ENCODE assay signal across 8 mouse cellular contexts in genomic region chr7:79535251-79536111, GRCm38 (mm10).
DNase-seq lines count a peak whose midpoint lies in the region; ATAC-seq and TF ChIP-seq lines count a peak whose summit lies in the region.
"Had no signal": no experiment of that assay in that cellular context is flagged by ENCODE, and none has a peak within 500 bp of the region (broad histone marks: within the 10 kb centered on the region; RNA-seq: fewer than 3 reads in every experiment).

No protein-coding gene starts in this region.

- TF ChIP-seq CTCF in lung, embryonic 14.5 days (IDR thresholded peaks at IDR 0.05; ENCODE audit: low read depth), result no peak
- TF ChIP-seq CTCF in lung, adult 2 months (IDR thresholded peaks at IDR 0.05; ENCODE audit: insufficient read depth, low read length), result no peak

- no peaks in the 10 kb centered on the region for H3K9me3 ChIP-seq in lung, embryonic 14.5 days (ENCODE audit: low read depth, low read length)
- H3K9me3 ChIP-seq in heart, embryonic 12.5 days (replicated peaks), result no peaks in the 10 kb centered on the region
- H3K9me3 ChIP-seq in midbrain, embryonic 16.5 days (replicated peaks; ENCODE audit: control insufficient read depth, low read length, poor library complexity, severe bottlenecking), result no peaks in the 10 kb centered on the region
- H3K9me3 ChIP-seq: megakaryocyte, embryonic 14.5 days had no signal

- TF ChIP-seq POLR2A in lung, adult 2 months (IDR thresholded peaks at IDR 0.05; ENCODE audit: borderline replicate concordance, extremely low read depth, low read depth, low read length), result no peak

- peak; percentile 24; the same call in 1 of the 2 replicates for ATAC-seq in lung, embryonic 14.5 days (ENCODE audit: insufficient read depth)
- ATAC-seq in heart, embryonic 12.5 days (ENCODE audit: insufficient number of reproducible peaks, low FRiP score), result peak; percentile 29
- peak; percentile 69 for ATAC-seq in midbrain, embryonic 16.5 days

- no peak overlapping the region for H3K9ac ChIP-seq in lung, embryonic 14.5 days
- H3K9ac ChIP-seq in heart, embryonic 12.5 days, result 0 out of 2 replicates have a peak overlapping the region, but pooled peaks have one; percentile 18
- H3K9ac ChIP-seq in midbrain, embryonic 16.5 days (ENCODE audit: low read depth, low read length), result peak overlapping the region; percentile 68

- no peaks in the 10 kb centered on the region for H3K36me3 ChIP-seq in lung, embryonic 14.5 days (ENCODE audit: insufficient read depth)
- H3K36me3 ChIP-seq in heart, embryonic 12.5 days, result no peaks in the 10 kb centered on the region
- no peaks in the 10 kb centered on the region for H3K36me3 ChIP-seq in midbrain, embryonic 16.5 days (ENCODE audit: control insufficient read depth, insufficient read depth, low read length)

- H3K4me2 ChIP-seq in lung, embryonic 14.5 days, result peak overlapping the region; percentile 58
- peak overlapping the region; percentile 69 for H3K4me2 ChIP-seq in heart, embryonic 12.5 days
- peak overlapping the region; percentile 85 for H3K4me2 ChIP-seq in midbrain, embryonic 16.5 days (ENCODE audit: low read length)

- no peaks in the 10 kb centered on the region for H3K4me1 ChIP-seq in lung, embryonic 14.5 days (ENCODE audit: insufficient read depth)
- no peaks in the 10 kb centered on the region for H3K4me1 ChIP-seq in lung, adult 2 months (ENCODE audit: control insufficient read depth, insufficient read depth, low read length)
- H3K4me1 ChIP-seq in heart, embryonic 12.5 days (replicated peaks), result peaks cover 19% of the 10 kb centered on the region
- H3K4me1 ChIP-seq in midbrain, embryonic 16.5 days (ENCODE audit: control insufficient read depth, insufficient read depth, low read length), result peaks cover 13% of the 10 kb centered on the region; the same call in 1 of the 2 replicates

- no peak overlapping the region for H3K27ac ChIP-seq in lung, embryonic 14.5 days (ENCODE audit: low read depth)
- H3K27ac ChIP-seq in heart, embryonic 12.5 days (ENCODE audit: poor library complexity, severe bottlenecking), result no peak overlapping the region
- H3K27ac ChIP-seq in midbrain, embryonic 16.5 days (ENCODE audit: low read length), result peak overlapping the region; percentile 84

- DNase-seq in lung, embryonic 14.5 days, result no peak
- DNase-seq in lung, adult 2 months, result no peak
- DNase-seq in cerebellum, adult 8-10 months, result peak; percentile 65
- DNase-seq in kidney, postnatal 14 days, result peak; percentile 14
- DNase-seq in urinary bladder, postnatal 36 days (ENCODE audit: low spot score in 2 of 2), result no peak

- under 1% methylated on average over 53 of the region's 66 CpGs for WGBS in lung, embryonic 14.5 days
- 2% methylated on average over 66 of the region's 66 CpGs for WGBS in lung, adult 2 months
- WGBS in heart, embryonic 12.5 days, result 1% methylated on average over 66 of the region's 66 CpGs
- under 1% methylated on average over 56 of the region's 66 CpGs for WGBS in midbrain, embryonic 16.5 days

- H3K4me3 ChIP-seq in lung, embryonic 14.5 days (ENCODE audit: low read depth, low read length), result peak overlapping the region; percentile 34
- no peak overlapping the region for H3K4me3 ChIP-seq in lung, adult 2 months (replicated peaks; ENCODE audit: extremely low read depth, low read depth, low read length)
- peak overlapping the region; percentile 42 for H3K4me3 ChIP-seq in heart, embryonic 12.5 days
- peak overlapping the region; percentile 46 for H3K4me3 ChIP-seq in midbrain, embryonic 16.5 days (ENCODE audit: low read depth, low read length)
- H3K4me3 ChIP-seq: megakaryocyte, embryonic 14.5 days had no signal

- peaks cover 99% of the 10 kb centered on the region for H3K27me3 ChIP-seq in lung, embryonic 14.5 days (ENCODE audit: insufficient read depth, low read length)
- H3K27me3 ChIP-seq in heart, embryonic 12.5 days (replicated peaks), result peaks cover 98% of the 10 kb centered on the region
- peaks cover 10% of the 10 kb centered on the region for H3K27me3 ChIP-seq in midbrain, embryonic 16.5 days (ENCODE audit: control insufficient read depth, insufficient read depth, low read depth, low read length)

Comparison
In these comparisons a context has a peak if more than half of its experiments do, and no peak if none do; other contexts are left out.
1. DNase-seq: peak in cerebellum, adult 8-10 months (single experiment) and kidney, postnatal 14 days (single experiment); none in lung, embryonic 14.5 days (single experiment), lung, adult 2 months (single experiment) and urinary bladder, postnatal 36 days (0 of 2).
2. Peak in every context shown above with its lines, with median percentiles within 50 percentile points of each other: ATAC-seq and H3K4me2 ChIP-seq.